Mouse (Mus musculus) CH12.LX (cell line): Measurements from ENCODE around the gene Zfp334.

ENCODE experiments used
- CTCF ChIP-seq, 2 experiments: IDR thresholded peaks in 1 of 2; conservative IDR thresholded peaks in 1 of 2; 2 replicates each; pipeline ENCODE4 v1.5.1; 2011 to 2012; ENCODE audit warnings: low read depth in 2 of 2, low read length in 2 of 2, improper control_type of control experiment in 1 of 2, inconsistent platforms in 1 of 2, mild to moderate bottlenecking in 1 of 2, moderate library complexity in 1 of 2
- E2F4 ChIP-seq: IDR thresholded peaks from 2 replicates; pipeline ENCODE4 v1.6.1; 2011; ENCODE audit warnings: low read depth, low read length, improper control_type of control experiment; ENCODE audit not compliant: insufficient replicate concordance
- HCFC1 ChIP-seq: IDR thresholded peaks from 2 replicates; pipeline ENCODE4 v1.6.1; 2012; ENCODE audit warnings: low read depth, mild to moderate bottlenecking, inconsistent platforms, low read length, improper control_type of control experiment
- MAX ChIP-seq: IDR thresholded peaks from 2 replicates; pipeline ENCODE4 v1.6.1; 2011; ENCODE audit warnings: low read length, improper control_type of control experiment
- NRF1 ChIP-seq: IDR thresholded peaks from 2 replicates; pipeline ENCODE4 v1.6.1; 2014; ENCODE audit warnings: low read depth, mild to moderate bottlenecking, inconsistent platforms, low read length, improper control_type of control experiment, moderate library complexity
- POLR2A ChIP-seq: IDR thresholded peaks from 2 replicates; pipeline ENCODE4 v1.6.1; 2011; ENCODE audit warnings: low read depth, mild to moderate bottlenecking, improper control_type of control experiment, low read length
- POLR2AphosphoS2 ChIP-seq: IDR thresholded peaks from 2 replicates; pipeline ENCODE4 v1.6.1; 2011; ENCODE audit warnings: low read depth, low read length, improper control_type of control experiment
- SIN3A ChIP-seq: IDR thresholded peaks from 2 replicates; pipeline ENCODE4 v1.6.1; 2012; ENCODE audit warnings: low read length, improper control_type of control experiment, inconsistent platforms
- TBP ChIP-seq: conservative IDR thresholded peaks from 2 replicates; pipeline ENCODE4 v1.6.1; 2011; ENCODE audit warnings: low read depth, low read length, improper control_type of control experiment
- UBTF ChIP-seq: IDR thresholded peaks from 2 replicates; pipeline ENCODE4 v1.6.1; 2012; ENCODE audit warnings: low read depth, mild to moderate bottlenecking, inconsistent platforms, low read length, improper control_type of control experiment, moderate library complexity
- USF1 ChIP-seq: IDR thresholded peaks from 2 replicates; pipeline ENCODE4 v1.6.1; 2014; ENCODE audit warnings: low read depth, mild to moderate bottlenecking, inconsistent platforms, low read length, improper control_type of control experiment
- USF2 ChIP-seq: conservative IDR thresholded peaks from 2 replicates; pipeline ENCODE4 v1.6.1; 2011; ENCODE audit warnings: low read depth, low read length, improper control_type of control experiment
- ZC3H11A ChIP-seq: IDR thresholded peaks from 2 replicates; pipeline ENCODE4 v1.6.1; 2012; ENCODE audit warnings: low read depth, mild to moderate bottlenecking, inconsistent platforms, low read length, improper control_type of control experiment

- TF ChIP-seq HCFC1, result no peak
- no peak for TF ChIP-seq POLR2AphosphoS2
- TF ChIP-seq USF1, result no peak
- TF ChIP-seq CTCF (conservative IDR thresholded peaks at IDR 0.05 in 1 of 2, IDR thresholded peaks at IDR 0.05 in 1 of 2; ENCODE audit: low read depth in 2 of 2, low read length in 2 of 2), result no peak
- TF ChIP-seq ZC3H11A, result no peak
- no peak for TF ChIP-seq TBP
- TF ChIP-seq MAX, result no peak
- TF ChIP-seq NRF1, result no peak
- no peak for TF ChIP-seq USF2
- TF ChIP-seq E2F4, result no peak
- TF ChIP-seq POLR2A, result no peak
- no peak for TF ChIP-seq SIN3A
- TF ChIP-seq UBTF, result no peak
Measured at GRCm38 (mm10) chr2:165418577-165418976, 30.5 kb upstream of the Zfp334 start.
